Mouse (Mus musculus): ENCODE data around the gene Lpin1.

- no peak for TF ChIP-seq EP300 (optimal IDR thresholded peaks at IDR 0.05)
- no peak for TF ChIP-seq CTCF (IDR thresholded peaks at IDR 0.05; ENCODE audit: low read depth)
These were observed 27.5 kb downstream of the Lpin1 start for GRCm38 (mm10) chr12:16583313-16583712.
